Mouse (Mus musculus): Measurements from ENCODE around the gene Afap1l2.
A peak's percentile ranks its signal among the peaks of the same experiment; 100 is the strongest.

DNA sequence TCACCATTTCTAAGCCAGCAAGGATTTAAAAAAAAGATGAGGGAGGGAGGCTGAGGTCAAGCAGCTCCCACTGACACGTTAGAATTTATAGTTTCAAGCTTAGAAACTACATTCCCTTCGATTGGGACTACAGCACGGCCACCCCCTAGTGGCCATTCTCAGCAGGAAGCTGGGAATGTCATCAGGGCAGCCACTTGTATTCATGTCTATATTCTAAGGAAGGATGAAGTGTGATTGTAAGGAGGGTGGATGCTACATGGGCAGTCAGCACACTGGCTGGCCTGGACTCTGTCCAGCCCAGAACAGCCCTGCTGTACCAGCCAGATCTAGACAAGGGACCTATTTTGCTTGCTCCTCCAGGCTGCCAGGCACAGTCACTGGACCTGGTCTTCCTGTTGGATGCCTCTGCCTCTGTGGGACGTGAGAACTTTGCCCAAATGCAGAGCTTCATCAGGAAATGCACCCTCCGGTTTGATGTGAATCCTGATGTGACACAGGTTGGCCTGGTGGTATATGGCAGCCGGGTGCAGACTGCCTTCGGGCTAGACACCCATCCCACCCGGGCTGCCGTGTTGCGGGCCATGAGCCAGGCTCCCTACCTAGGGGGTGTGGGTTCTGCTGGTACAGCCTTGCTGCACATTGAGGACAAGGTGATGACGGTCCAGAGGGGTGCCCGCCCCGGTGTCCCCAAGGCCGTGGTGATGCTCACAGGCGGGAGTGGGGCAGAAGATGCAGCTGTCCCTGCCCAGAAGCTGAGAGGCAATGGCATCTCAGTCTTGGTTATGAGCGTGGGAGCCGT is 99.4 kb downstream of the Afap1l2 start:
- TF ChIP-seq CTCF (IDR thresholded peaks at IDR 0.05) (peak; percentile 96), EP300 (IDR thresholded peaks at IDR 0.05) (no peak)

Measured in lung, postnatal 0 days (tissue).